9 mouse cellular contexts compared by ENCODE assay signal in genomic region chr5:104072272-104072886, GRCm38 (mm10). TPM values are rescaled to one million over a fixed set of nuclear protein-coding genes. Genes with fewer than 3 reads are reported as not detected.
DNase-seq lines count a peak whose midpoint lies in the region; ATAC-seq and TF ChIP-seq lines count a peak whose summit lies in the region.
"Had no signal": no experiment of that assay in that cellular context is flagged by ENCODE, and none has a peak within 500 bp of the region (broad histone marks: within the 10 kb centered on the region; RNA-seq: fewer than 3 reads in every experiment).

No protein-coding gene starts in this region.

- H3K27me3 ChIP-seq in embryonic facial prominence, embryonic 13.5 days: peaks cover 8% of the 10 kb centered on the region
- no peaks in the 10 kb centered on the region for H3K27me3 ChIP-seq in hindbrain, postnatal 0 days (ENCODE audit: insufficient read depth, low read length)

- peak; percentile 91 for DNase-seq in heart, adult 11 months
- no peak for DNase-seq in heart, postnatal 36 days
- peak; percentile 72 for DNase-seq in hindbrain, postnatal 0 days (ENCODE audit: low spot score)
- DNase-seq in neural tube, embryonic 10.5 days (ENCODE audit: extremely low spot score, low spot score): peak; percentile 70
- DNase-seq in cerebellum, adult 11 months: no peak
- no peak for DNase-seq in gastrocnemius, adult 18-20 months (ENCODE audit: low spot score)

- intact Hi-C loops in heart, postnatal 36 days (cut with DNase I): loop anchor here (2.0 to 10.0 kb wide), 2 partner anchors 260 to 372 kb away; no protein-coding TSS in a partner anchor

- peak overlapping the region; percentile 12; the same call in 1 of the 2 replicates for H3K4me2 ChIP-seq in embryonic facial prominence, embryonic 13.5 days
- no peak overlapping the region for H3K4me2 ChIP-seq in hindbrain, postnatal 0 days (ENCODE audit: low read depth, low read length)

- no peak for TF ChIP-seq CTCF in hindbrain, postnatal 0 days (IDR thresholded peaks at IDR 0.05; ENCODE audit: low read depth)

- no peak overlapping the region for H3K9ac ChIP-seq in embryonic facial prominence, embryonic 13.5 days
- no peak overlapping the region for H3K9ac ChIP-seq in hindbrain, postnatal 0 days (replicated peaks; ENCODE audit: low read length)

- 19% methylated on average over 6 of the region's 8 CpGs for WGBS in embryonic facial prominence, embryonic 13.5 days
- 15% methylated on average over 6 of the region's 8 CpGs for WGBS in hindbrain, postnatal 0 days

- H3K4me3 ChIP-seq in embryonic facial prominence, embryonic 13.5 days: no peak overlapping the region
- H3K4me3 ChIP-seq in hindbrain, postnatal 0 days (ENCODE audit: low read length): no peak overlapping the region

- 0 out of 2 replicates have a peak, but pooled peaks cover 2% of the 10 kb centered on the region for H3K9me3 ChIP-seq in embryonic facial prominence, embryonic 13.5 days
- H3K9me3 ChIP-seq in hindbrain, postnatal 0 days (ENCODE audit: low read length): no peaks in the 10 kb centered on the region

- 0 out of 2 replicates have a peak, but pooled peaks cover 5% of the 10 kb centered on the region for H3K4me1 ChIP-seq in embryonic facial prominence, embryonic 13.5 days
- H3K4me1 ChIP-seq in hindbrain, postnatal 0 days (ENCODE audit: insufficient read depth, low read length): 0 out of 2 replicates have a peak, but pooled peaks cover 8% of the 10 kb centered on the region

- peak; percentile 97 for ATAC-seq in embryonic facial prominence, embryonic 13.5 days (ENCODE audit: insufficient number of reproducible peaks, insufficient read depth, low FRiP score, low TSS enrichment, low read depth)
- peak; percentile 89 for ATAC-seq in hindbrain, postnatal 0 days
- no peak for ATAC-seq in erythroblast, adult 5-6 weeks (replicated peaks; ENCODE audit: low FRiP score, poor library complexity, severe bottlenecking)

- no peaks in the 10 kb centered on the region for H3K36me3 ChIP-seq in embryonic facial prominence, embryonic 13.5 days
- H3K36me3 ChIP-seq in hindbrain, postnatal 0 days (ENCODE audit: insufficient read depth, low read length): no peaks in the 10 kb centered on the region

- H3K27ac ChIP-seq in embryonic facial prominence, embryonic 13.5 days: peak overlapping the region; percentile 44; the same call in 1 of the 2 replicates
- H3K27ac ChIP-seq in hindbrain, postnatal 0 days: peak overlapping the region; percentile 59; the same call in 1 of the 2 replicates

RNA-seq across cellular contexts. Expression of gene Gm17660, which starts 5.0 kb away (rescaled TPM):
- total RNA-seq in heart, postnatal 36 days (2021): not detected
- polyA plus RNA-seq in embryonic facial prominence, embryonic 13.5 days (2015; fragmentation: Nextera tagmentation; extraction: Ambion mirVana): not detected in 2 replicates
- total RNA-seq in hindbrain, postnatal 0 days (2014; rRNA removed): 0.58 TPM in 1 of 2 replicates, not detected in the other
- 0.61 TPM in 1 of 2 replicates, not detected in the other for polyA plus RNA-seq in hindbrain, postnatal 0 days (2015; fragmentation: Nextera tagmentation; extraction: Ambion mirVana)
- total RNA-seq in gastrocnemius, adult 18-20 months (2021): not detected
- total RNA-seq in erythroblast, adult 5-6 weeks (2015; ENCODE audit: low replicate concordance): not detected in 2 replicates
- total RNA-seq in erythroblast, adult 5-6 weeks (2017; ENCODE audit: low replicate concordance): not detected in 2 replicates
- polyA plus RNA-seq: cortical plate, adult 2 months had no signal

RNA-seq across cellular contexts. Expression of gene Nudt9, which starts 26.3 kb away (rescaled TPM):
- 10 to 100 TPM; 53.7 to 55.6 TPM for total RNA-seq in heart, postnatal 36 days (2021)
- 63.0 and 64.0 TPM in 2 replicates for polyA plus RNA-seq in embryonic facial prominence, embryonic 13.5 days (2015; fragmentation: Nextera tagmentation; extraction: Ambion mirVana)
- 54.9 and 59.1 TPM in 2 replicates for total RNA-seq in hindbrain, postnatal 0 days (2014; rRNA removed)
- polyA plus RNA-seq in hindbrain, postnatal 0 days (2015; fragmentation: Nextera tagmentation; extraction: Ambion mirVana): 72.6 and 80.2 TPM in 2 replicates
- total RNA-seq in gastrocnemius, adult 18-20 months (2021): 10 to 100 TPM; 66.3 to 68.5 TPM
- 13.8 and 14.4 TPM in 2 replicates for total RNA-seq in erythroblast, adult 5-6 weeks (2015; ENCODE audit: low replicate concordance)
- total RNA-seq in erythroblast, adult 5-6 weeks (2017; ENCODE audit: low replicate concordance): 34.2 and 44.5 TPM in 2 replicates

RNA-seq across cellular contexts. Expression of gene Sparcl1, which starts 41.2 kb away (rescaled TPM):
- total RNA-seq in heart, postnatal 36 days (2021): 100 to 1,000 TPM; 218 to 246 TPM
- 46.6 and 53.7 TPM in 2 replicates for polyA plus RNA-seq in embryonic facial prominence, embryonic 13.5 days (2015; fragmentation: Nextera tagmentation; extraction: Ambion mirVana)
- 660 and 723 TPM in 2 replicates for total RNA-seq in hindbrain, postnatal 0 days (2014; rRNA removed)
- polyA plus RNA-seq in hindbrain, postnatal 0 days (2015; fragmentation: Nextera tagmentation; extraction: Ambion mirVana): 782 and 913 TPM in 2 replicates
- total RNA-seq in gastrocnemius, adult 18-20 months (2021): 100 to 1,000 TPM; 111 to 112 TPM
- not detected in 2 replicates for total RNA-seq in erythroblast, adult 5-6 weeks (2015; ENCODE audit: low replicate concordance)
- 0.85 TPM in 1 of 2 replicates, not detected in the other for total RNA-seq in erythroblast, adult 5-6 weeks (2017; ENCODE audit: low replicate concordance)

RNA-seq across cellular contexts. Expression of gene Hsd17b11, which starts 50.7 kb away (rescaled TPM):
- total RNA-seq in heart, postnatal 36 days (2021): 10 to 100 TPM; 32.2 to 37.5 TPM
- polyA plus RNA-seq in embryonic facial prominence, embryonic 13.5 days (2015; fragmentation: Nextera tagmentation; extraction: Ambion mirVana): 2.8 and 3.6 TPM in 2 replicates
- total RNA-seq in hindbrain, postnatal 0 days (2014; rRNA removed): 15.2 and 20.5 TPM in 2 replicates
- polyA plus RNA-seq in hindbrain, postnatal 0 days (2015; fragmentation: Nextera tagmentation; extraction: Ambion mirVana): 4.5 and 5.4 TPM in 2 replicates
- total RNA-seq in gastrocnemius, adult 18-20 months (2021): 1 to 10 TPM; 7.5 to 9.4 TPM
- total RNA-seq in erythroblast, adult 5-6 weeks (2015; ENCODE audit: low replicate concordance): 12.5 and 16.5 TPM in 2 replicates
- total RNA-seq in erythroblast, adult 5-6 weeks (2017; ENCODE audit: low replicate concordance): 6.3 and 21.8 TPM in 2 replicates

Comparison
In these comparisons a context has a peak if more than half of its experiments do, and no peak if none do; other contexts are left out.
1. DNase-seq: peak in heart, adult 11 months (single experiment), hindbrain, postnatal 0 days (single experiment) and neural tube, embryonic 10.5 days (single experiment); none in heart, postnatal 36 days (0 of 2), cerebellum, adult 11 months (single experiment) and gastrocnemius, adult 18-20 months (single experiment).
2. RNA of gene Sparcl1, which starts 41.2 kb away (total RNA-seq): 660 to 723 TPM in hindbrain, postnatal 0 days, 218 to 246 TPM in heart, postnatal 36 days and 111 to 112 TPM in gastrocnemius, adult 18-20 months; 0.85 TPM in erythroblast, adult 5-6 weeks; every median in the first group is over 10 times any median in the second.